Mouse (Mus musculus): ENCODE data around the gene Dcakd.

- TF ChIP-seq CTCF (IDR thresholded peaks at IDR 0.05; ENCODE audit: insufficient read depth, low read depth, low read length) (no peak), POLR2A (IDR thresholded peaks at IDR 0.05; ENCODE audit: insufficient read depth, low read depth, low read length) (no peak)
Observed at GRCm38 (mm10) chr11:103046286-103046685, 18.2 kb upstream of the Dcakd start.

Data from olfactory bulb, adult 2 months (tissue).